Mouse (Mus musculus) kidney, postnatal 10 days (tissue): ENCODE results near the gene Ly75.
A peak's percentile ranks its signal among the peaks of the same experiment; 100 is the strongest.

ENCODE experiments used
- DNase-seq: peaks from one replicate; pipeline ENCODE4 v3.0.0; 2021; ENCODE audit warnings: mixed read lengths

Gene Ly75

DNA sequence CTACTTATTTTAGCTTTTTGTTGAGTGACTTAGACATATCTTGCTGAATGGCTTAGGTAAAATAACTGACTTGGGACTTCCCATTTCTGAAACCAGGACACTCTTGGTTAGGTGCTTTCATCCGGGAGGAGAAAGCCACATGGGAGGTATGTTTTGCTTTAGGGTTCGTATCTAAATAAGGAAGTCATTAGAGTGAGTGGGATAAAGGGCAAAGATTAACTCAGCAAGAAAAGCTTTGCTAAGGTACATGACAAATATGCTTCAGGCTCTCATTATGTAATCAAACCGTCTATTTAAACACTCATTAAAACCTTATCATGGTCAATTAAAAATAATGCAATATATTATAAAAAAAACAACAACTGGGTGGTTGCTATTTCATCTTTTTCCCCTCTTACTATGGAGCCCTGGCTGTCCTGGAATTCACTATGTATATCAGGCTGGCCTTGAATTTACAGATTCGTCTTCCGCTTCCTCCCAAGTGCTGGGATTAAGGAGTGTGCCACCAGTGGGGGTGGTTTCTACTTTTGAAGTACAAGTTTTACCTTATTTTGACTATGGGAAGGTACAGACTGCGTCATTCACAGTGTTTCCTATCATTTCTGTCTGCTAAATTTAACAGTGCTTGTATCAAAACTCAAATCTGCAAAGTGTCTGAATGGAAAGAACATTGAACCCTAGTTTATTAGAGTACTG lies 60.9 kb downstream of the Ly75 start:
- no peak for DNase-seq

DNA sequence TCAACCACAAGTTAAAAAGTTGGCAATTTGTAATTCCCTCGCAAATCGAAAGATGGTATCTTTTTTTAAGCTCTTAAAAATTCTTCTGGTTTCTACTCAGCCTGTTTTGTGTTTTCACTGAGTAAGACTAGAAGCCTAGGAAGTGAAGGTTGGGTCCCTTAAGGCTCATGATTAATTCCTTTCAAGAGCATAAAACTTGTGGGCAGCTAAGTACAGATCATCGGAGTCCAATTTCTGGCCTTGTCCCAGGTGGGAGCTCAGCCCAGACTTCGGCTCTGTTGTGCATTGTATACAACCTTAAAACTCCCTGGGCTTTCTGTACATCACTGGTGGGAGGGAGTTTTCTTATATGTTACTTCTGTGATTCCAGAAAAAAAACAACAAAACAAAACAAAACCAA lies 79.3 kb downstream of the Ly75 start:
- DNase-seq = no peak

DNA sequence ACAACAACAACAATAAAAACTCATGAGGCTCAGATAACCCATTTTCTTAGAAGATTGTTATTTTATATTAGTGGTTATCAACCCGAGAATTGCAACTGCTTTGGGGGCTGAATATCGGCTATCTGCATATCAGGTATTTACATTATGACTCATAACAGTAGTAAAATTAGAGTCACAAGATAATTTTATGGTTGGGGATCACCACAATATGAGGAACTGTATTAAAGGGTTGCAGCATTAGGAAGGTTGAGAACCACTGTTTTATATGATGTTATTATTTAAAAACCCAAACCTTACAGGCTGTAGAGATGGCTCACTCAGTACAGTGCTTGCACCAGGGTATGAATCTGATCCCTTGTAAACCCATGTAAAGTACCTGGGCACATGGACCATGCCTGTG lies 83.8 kb downstream of the Ly75 start:
- DNase-seq = no peak

DNA sequence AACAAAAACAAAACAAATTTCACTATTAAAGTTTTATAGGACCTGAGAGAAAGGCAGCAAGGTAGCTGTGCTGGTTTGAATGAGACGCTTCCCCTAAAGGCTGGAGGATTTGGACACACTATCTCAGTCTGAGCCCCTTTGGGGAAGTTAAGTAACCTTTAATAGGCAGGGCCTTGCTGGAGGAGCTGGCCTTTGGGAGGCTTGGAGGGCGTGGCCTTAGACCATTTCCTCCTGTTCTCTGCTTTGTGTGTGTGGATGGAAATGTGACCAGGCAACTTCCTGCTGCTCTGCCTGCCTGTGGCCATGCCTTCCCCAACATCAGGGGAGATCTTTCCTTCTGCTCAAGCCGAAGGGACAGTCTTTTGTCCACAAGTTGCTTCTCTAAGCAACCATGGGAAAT lies 84.8 kb downstream of the Ly75 start:
- no peak for DNase-seq

DNA sequence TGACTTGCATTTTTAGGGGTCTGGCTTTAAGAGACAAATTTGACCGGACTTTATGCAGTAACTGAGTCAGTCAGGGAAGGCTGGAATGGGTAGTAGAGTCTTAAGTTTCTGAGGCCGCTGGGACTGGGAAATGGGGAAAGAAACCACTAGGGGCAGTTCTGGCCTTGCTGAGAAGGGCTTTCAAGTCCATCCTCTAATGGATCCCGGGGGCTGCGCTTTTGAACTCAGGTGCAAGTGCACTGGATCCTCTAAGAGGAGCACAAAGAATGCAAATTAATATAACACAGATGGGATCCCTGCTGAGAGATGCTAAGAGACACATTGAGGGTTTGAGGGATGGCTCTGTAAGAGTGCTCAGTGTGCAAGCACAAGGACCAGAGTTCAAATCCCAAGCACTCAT lies 91.7 kb downstream of the Ly75 start:
- no peak for DNase-seq

DNA sequence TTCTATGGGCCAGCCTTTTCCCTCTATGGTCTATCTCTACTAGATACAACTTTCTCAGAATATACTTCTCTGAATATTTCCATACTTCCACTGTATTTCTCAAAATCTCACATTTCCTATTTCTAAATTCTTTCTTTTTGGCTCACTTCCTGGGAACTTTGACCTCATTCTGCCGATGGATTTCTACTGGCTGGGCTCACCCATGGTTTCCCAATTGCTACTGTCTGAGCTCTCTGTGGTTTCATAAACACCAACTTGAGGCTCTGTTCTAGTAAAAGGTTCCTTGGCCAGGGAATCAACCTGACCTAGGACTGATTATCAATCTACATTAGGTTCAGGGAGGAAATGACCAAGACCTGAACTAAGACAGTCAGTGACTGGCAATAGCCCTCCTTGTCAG lies 93.7 kb downstream of the Ly75 start:
- no peak for DNase-seq

DNA sequence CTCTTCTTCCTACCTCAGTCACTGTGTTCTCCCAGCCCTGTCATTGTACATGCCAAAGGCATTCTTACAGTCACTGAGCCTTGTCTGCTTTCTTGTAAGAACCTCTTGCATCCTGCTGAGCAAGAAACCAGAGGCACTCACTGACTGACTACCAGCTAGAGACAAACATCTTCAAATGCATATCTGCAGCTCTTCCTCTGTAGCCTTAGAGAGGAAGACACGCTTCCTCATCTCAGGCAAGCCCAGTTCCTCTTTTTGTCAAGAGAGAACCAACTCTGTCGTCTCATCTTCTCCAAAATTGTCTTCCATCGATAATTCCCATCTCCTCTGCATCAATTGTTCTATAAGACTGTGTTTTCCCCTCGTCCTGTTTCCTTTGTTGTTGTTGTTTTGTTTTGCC lies 94.5 kb downstream of the Ly75 start:
- DNase-seq = no peak

DNA sequence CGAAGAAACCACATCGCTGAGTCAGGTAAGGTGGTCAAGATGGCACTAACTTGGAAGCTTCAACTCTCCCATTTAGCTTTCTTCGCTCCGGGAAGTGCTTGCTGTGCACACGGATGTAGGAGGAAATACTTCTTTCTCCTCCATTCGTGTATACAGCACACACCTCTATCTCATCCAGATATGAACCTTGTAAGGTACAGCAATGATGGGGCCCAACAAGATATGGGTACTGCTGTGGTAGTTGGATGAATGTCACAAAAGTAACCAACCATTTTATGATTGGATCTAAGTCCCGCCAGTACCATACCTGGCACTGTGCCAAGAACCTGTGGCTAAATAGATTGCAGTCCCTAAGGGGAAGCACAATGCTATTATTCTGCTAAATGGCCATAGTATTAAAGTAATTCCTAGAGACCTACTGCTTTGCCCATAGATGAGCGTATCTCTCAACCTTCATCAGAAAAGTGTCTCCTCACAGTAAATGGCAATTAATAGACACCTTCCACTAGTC lies 97.9 kb downstream of the Ly75 start:
- no peak for DNase-seq

DNA sequence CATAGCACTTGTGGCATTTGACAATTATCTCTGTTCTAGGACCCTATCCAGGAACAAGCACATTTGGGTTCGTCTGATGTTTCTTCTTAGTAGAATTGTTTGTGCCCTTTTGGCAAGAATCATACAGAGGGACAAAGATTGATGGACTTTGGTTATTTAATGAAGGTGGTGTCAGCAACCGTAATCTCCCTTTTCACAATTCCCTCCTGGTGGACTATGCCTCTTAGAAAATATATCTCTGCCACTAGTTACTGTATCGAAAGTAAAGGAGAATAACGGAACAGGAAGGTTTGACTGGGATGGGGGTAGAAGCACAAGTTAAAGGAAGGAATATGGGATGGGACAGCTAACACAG lies 98.7 kb downstream of the Ly75 start, which contains the start of gene Cd302:
Cd302 (minus strand) TSS at position 22 of the 355 bp plus-strand sequence.
- no peak for DNase-seq

DNA sequence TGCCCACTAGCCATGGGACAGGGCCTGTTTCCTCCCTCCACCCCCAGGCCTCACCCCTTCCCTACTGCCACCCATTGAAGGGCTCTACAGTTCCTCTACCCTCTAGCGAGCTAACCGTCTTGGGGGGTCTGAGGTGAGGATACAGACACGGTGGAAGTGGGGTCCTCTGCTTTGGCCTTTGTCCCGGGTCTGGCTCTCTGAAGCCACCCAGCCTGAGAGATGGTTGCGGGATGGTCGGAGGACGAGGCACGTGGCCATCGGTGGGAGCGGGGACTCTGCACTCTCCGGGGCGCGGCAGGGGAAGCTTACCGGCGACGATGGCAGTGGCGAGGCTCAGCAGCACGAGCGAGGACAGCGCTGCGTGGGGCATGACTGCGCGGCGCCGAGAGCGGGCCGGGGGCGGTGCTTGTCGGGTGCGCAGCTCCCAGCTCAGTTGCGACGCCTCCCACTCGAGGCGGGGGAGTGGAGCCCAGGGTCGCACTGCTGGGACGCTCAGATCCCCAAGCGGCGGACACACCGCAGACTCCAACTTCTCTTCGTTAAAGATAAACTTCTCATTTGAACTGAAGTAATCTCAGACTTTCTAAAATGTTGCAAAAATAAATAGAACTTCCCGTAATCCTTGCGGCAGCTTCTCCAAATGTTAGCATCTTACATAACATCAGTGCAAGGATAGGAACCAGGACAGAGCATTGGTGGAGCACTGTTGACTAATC lies 99.2 kb downstream of the Ly75 start:
- DNase-seq = peak; percentile 88

DNA sequence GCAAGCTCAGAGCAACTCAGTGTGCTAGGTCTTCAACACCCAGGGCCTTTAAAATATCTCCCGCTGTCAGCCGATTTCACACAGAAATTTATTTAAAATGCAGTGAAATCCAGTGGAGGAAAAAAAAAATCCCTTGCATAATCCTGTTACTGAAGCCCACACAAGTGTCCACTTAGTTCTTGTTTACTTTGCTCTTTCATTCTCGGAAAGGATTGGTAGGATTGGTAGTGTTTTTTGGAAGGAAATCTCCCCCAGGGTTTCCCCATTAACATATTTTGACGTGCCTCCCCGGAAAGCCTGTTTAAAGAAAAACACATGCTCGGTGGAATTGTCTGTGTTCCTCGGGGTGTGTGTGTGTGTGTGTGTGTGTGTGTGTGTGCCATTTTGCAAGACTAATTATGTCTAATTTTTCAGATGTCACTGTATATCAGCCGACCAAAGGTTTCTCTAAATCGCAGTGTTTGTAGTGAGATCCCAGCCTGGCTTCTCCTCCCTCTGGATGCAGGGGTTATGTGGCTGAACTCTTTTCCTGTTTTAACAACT lies 99.8 kb downstream of the Ly75 start:
- no peak for DNase-seq

DNA sequence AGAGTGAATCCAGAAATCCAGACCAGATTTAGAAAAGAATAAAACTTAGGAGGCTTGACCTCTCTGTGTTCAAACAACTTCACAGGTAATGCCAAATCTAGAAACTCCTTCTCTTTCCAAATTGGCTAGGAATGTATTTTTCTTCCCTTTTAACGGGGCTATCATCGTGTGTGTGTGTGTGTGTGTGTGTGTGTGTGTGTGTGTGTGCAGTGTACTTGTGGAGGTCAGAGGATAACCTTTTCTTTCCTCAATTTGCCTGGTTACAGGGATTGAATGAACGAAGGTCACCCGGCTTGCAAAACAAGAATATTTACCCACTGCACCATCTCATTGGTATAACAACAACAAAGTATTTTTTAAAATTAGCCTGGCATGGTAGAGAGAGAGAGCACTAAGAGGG lies 100.5 kb downstream of the Ly75 start:
- no peak for DNase-seq

DNA sequence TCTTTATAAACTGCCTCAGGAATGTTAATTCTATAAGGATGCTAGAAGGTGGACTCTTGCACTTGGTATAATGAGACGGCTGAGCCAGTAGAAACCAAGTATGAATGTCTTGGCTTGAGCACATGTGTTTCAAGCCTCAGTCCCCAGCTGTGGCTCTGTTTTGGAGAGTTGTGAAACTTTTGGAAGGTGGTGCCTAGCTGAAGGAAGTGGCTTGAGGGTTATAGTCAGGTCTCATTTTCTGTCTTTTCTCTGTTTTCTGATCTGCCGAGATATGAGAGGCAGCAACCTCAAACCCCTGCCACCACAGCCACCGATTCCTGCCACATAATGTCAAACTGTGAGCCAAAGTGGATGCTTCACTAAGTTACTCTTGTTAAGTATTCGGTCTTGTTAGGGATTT lies 104.5 kb downstream of the Ly75 start:
- DNase-seq = no peak

DNA sequence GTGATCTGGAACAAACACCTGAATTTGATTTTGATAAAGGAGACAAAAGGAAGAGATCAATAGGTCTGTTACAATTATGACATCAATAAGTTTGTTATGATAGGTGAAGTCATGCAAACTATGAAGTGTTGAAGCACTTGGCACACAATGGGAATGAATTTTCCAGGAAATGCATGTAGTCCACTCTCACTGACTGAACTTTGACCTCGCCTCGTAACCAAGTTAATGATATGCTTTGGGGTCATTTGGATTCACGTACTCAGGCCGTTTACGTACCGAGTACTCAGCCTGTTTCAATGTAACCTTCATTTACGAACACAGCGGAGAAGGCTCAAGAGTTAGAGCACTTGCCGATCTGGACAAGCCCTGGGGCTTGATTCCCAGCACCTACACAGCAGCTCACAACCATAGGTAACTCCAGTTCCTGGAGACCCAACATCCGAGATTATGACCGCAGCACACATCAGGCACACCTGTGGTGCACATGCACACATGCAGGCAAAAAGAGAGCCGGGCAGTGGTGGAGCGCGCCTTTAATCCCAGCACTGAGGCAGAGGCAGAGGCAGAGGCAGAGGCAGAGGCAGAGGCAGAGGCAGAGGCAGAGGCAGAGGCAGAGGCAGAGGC lies 113.1 kb downstream of the Ly75 start:
- no peak for DNase-seq

DNA sequence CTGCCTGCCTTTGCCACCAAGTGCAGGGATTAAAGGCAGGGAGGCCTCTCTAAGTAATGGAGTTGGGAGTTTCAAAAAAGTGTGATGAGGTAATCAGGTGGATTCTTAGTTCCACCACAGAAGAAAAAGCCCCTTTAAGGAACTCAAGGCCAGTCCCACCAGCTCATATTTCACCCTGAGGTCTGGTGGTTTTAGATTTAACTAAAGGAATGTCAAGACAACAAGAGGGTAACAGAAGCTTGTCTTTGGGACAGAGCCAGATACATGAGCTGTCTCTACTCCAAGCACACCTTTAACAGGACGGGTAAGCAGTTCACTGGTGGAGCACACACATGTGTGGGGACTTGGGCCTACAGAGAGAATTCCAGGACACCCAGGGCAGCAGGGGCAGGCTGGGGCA lies 115.5 kb downstream of the Ly75 start:
- no peak for DNase-seq

DNA sequence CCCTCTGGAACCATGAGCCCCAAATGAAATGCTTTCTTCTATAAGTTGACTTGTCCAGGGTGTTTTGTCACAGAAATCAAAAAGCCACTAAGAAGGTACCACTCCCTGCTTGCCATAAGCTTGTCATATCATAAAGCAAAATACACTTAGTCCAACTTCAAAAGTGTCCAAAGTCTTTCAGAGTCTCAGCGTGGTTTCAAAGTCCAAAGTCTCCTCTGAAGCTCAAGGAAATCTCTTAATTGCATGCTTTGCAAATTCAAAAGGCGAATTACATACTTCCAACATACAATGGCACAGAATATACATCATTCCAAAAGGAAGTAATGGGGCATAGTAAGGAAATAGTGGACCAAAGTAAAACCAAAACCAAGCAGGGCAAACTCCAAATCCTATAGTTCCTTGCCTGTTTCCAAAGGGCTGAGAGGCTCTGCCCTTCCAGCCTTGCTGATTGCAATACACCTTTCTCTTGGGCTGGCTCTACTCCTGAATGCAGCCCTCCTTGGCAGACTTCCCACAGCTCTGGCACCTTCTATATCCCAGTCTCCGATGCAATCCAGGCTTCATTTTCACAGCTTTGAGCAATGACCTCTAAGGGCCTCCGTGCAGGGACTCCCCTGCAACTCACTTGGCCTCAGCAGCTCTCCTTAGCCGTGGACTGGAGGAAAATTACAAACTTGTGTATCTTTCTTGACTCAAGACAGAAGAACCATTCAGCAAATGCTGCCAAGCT lies 122.3 kb downstream of the Ly75 start:
- DNase-seq = peak; percentile 32

DNA sequence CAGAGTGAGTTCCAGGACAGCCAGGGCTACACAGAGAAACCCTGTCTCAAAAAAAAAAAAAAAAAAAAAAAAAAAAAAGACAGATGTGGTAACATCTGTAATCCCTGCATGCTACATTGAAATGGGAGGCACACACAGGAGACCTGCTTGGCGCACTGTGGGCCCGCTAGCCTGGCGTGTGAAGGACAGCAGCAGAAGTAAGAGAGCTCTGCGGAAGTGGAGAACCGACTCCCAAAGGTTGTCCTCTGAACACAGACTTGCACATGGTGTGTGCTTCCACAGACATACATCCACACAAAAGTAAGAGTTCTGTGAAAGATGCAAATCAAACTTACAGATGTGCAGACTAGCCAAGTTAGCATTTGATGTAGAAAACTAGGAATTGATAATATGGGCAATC lies 123.9 kb downstream of the Ly75 start:
- no peak for DNase-seq

DNA sequence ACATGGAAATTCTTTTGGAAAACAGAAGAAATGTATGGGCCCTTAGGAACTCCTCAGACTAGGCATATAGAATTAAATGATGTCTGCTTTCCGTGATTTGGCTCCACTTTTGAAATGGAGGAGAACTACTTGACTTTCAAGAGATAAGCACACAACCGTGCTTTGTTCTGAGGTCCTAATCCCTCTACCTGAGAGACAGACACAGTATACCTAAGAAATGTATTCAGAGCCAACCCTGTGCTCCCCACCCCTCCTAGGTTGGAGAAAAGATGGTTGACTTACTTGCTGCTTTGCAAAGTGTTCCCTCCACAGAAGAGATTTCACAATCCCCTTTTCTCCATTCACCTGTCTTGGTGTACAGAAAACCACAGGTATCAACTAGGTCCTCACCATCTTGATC lies 126.4 kb downstream of the Ly75 start:
- no peak for DNase-seq

DNA sequence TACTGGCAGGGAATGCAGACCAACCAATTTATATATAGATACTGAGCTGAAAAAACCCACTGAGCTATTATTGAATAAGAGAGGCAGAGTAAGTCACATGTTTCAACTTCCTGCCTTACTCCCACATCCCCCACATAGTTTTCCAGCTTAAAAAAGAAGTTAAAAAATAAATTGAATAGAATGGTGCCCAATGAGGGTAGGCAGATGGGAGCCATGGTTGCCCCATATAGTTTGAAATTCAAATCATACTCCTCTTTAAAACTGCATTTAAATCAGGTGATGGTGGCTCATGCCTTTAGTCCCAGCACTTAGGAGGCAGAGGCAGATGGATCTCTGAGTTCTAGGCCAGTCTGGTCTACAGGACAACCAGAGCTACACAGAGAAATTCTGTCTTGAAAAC lies 129.6 kb downstream of the Ly75 start:
- no peak for DNase-seq

DNA sequence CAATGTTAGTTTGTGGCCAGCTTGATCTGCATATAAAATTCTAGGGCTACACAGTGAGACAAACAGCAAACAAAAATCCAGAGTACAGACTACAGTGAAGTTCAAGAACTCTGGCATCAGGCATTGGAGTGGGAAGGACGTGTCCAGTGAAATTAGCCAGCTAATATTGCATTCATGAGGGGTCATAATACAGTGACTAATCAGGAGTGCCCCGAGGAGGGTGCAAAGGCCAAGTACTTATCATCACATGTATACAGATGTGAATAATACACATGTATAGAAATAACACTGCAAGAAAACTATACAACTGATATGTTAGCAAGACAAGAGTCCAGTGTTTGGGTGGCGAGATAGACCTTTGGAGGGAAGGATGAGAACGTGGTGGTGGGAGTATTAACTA lies 130.3 kb downstream of the Ly75 start:
- DNase-seq = no peak
